Mouse (Mus musculus) C2C12 (cell line): ENCODE measurements at regions not wholly inside any gene's neighbourhood (a gene's known extent, or its start where the extent isn't known, plus 50 kb on each side); places are given as distances from the start of the nearest gene placed in this dataset.

Experiments
- H3K27me3 ChIP-seq: one replicate; pipeline ENCODE4 v1.6.1; 2011; ENCODE audit not compliant: control insufficient read depth, insufficient read depth, insufficient read length
- H3K36me3 ChIP-seq: one replicate; pipeline ENCODE4 v1.6.1; 2011; ENCODE audit not compliant: control insufficient read depth, insufficient read depth
- H3K4me3 ChIP-seq: one replicate; pipeline ENCODE4 v1.5.1; 2011; ENCODE audit warnings: mild to moderate bottlenecking, control low read depth; ENCODE audit not compliant: poor library complexity, insufficient read depth, severe bottlenecking
- H3K79me2 ChIP-seq: one replicate; pipeline ENCODE4 v1.6.1; 2011; ENCODE audit not compliant: control insufficient read depth, insufficient read depth
- H3K79me3 ChIP-seq: one replicate; pipeline ENCODE4 v1.6.1; 2011; ENCODE audit warnings: low read depth, control low read depth
- H3ac ChIP-seq: one replicate; pipeline ENCODE3; 2011; ENCODE audit warnings: low read depth; ENCODE audit not compliant: control insufficient read depth, insufficient read length
- CEBPB ChIP-seq: IDR thresholded peaks from one replicate; pipeline ENCODE4 v1.6.1; 2011; ENCODE audit warnings: low read depth, mild to moderate bottlenecking, control low read depth, moderate library complexity
- CTCF ChIP-seq: IDR thresholded peaks from one replicate; pipeline ENCODE4 v1.5.1; 2011; ENCODE audit not compliant: control insufficient read depth, insufficient read depth, insufficient read length
- FOSL1 ChIP-seq: IDR thresholded peaks from one replicate; pipeline ENCODE4 v1.8.0; 2011; ENCODE audit warnings: mild to moderate bottlenecking, low read length; ENCODE audit not compliant: poor library complexity, insufficient read depth, severe bottlenecking
- MAX ChIP-seq: IDR thresholded peaks from one replicate; pipeline ENCODE4 v1.6.1; 2011; ENCODE audit warnings: mild to moderate bottlenecking, control low read depth
- MYOD1 ChIP-seq: IDR thresholded peaks from one replicate; pipeline ENCODE4 v1.6.1; 2011; ENCODE audit warnings: low read depth; ENCODE audit not compliant: control insufficient read depth, insufficient read length
- MYOG ChIP-seq: IDR thresholded peaks from one replicate; pipeline ENCODE4 v1.6.1; 2011; ENCODE audit not compliant: control insufficient read depth, insufficient read length; ENCODE audit errors: extremely low read depth
- USF1 ChIP-seq: IDR thresholded peaks from one replicate; pipeline ENCODE4 v1.6.1; 2011; ENCODE audit warnings: low read depth, mild to moderate bottlenecking, control low read depth, moderate library complexity

- no peaks in the 10 kb centered on the region for H3K36me3 ChIP-seq
- no peaks in the 10 kb centered on the region for H3K27me3 ChIP-seq
- no peaks in the 10 kb centered on the region for H3K79me3 ChIP-seq
- H3K4me3 ChIP-seq = no peak overlapping the region
- no peak overlapping the region for H3ac ChIP-seq
- no peaks in the 10 kb centered on the region for H3K79me2 ChIP-seq
- TF ChIP-seq USF1 = no peak
- TF ChIP-seq CTCF = no peak
Measured at GRCm38 (mm10) chr7:70699391-70699790, 332.9 kb upstream of the Nr2f2 start.

GRCm38 (mm10) chr7:70698986-70699385, 332.5 kb upstream of the Nr2f2 start:
- no peaks in the 10 kb centered on the region for H3K79me3 ChIP-seq
- no peak overlapping the region for H3ac ChIP-seq
- no peaks in the 10 kb centered on the region for H3K79me2 ChIP-seq
- no peaks in the 10 kb centered on the region for H3K36me3 ChIP-seq
- H3K27me3 ChIP-seq = no peaks in the 10 kb centered on the region
- TF ChIP-seq USF1 (no peak), CTCF (no peak), CEBPB (no peak), FOSL1 (no peak), MYOG (no peak)
- no peak overlapping the region for H3K4me3 ChIP-seq

GRCm38 (mm10) chr7:70692160-70692559, 325.6 kb upstream of the Nr2f2 start:
- Histone ChIP-seq H3ac (no peak overlapping the region), H3K79me2 (no peaks in the 10 kb centered on the region), H3K79me3 (no peaks in the 10 kb centered on the region), H3K4me3 (no peak overlapping the region), H3K27me3 (no peaks in the 10 kb centered on the region), H3K36me3 (no peaks in the 10 kb centered on the region)
- TF ChIP-seq MYOG (no peak), CEBPB (no peak), CTCF (no peak), USF1 (no peak), MAX (no peak), MYOD1 (no peak), FOSL1 (no peak)

- Histone ChIP-seq H3K4me3 (no peak overlapping the region), H3K27me3 (no peaks in the 10 kb centered on the region)
- TF ChIP-seq MAX = no peak
- TF ChIP-seq USF1 = no peak
- no peak for TF ChIP-seq CEBPB
- TF ChIP-seq MYOD1 = no peak
- no peak for TF ChIP-seq CTCF
- TF ChIP-seq FOSL1 = no peak
- no peak for TF ChIP-seq MYOG
Measured at GRCm38 (mm10) chr7:70690845-70691244, 324.3 kb upstream of the Nr2f2 start.

GRCm38 (mm10) chr7:70669065-70669464, 302.5 kb upstream of the Nr2f2 start:
- Histone ChIP-seq H3K79me3 (no peaks in the 10 kb centered on the region), H3ac (no peak overlapping the region), H3K36me3 (no peaks in the 10 kb centered on the region), H3K79me2 (no peaks in the 10 kb centered on the region), H3K4me3 (no peak overlapping the region), H3K27me3 (no peaks in the 10 kb centered on the region)
- no peak for TF ChIP-seq USF1
- TF ChIP-seq FOSL1 = no peak
- TF ChIP-seq MYOD1 = no peak
- no peak for TF ChIP-seq MYOG
- TF ChIP-seq CEBPB = no peak
- TF ChIP-seq CTCF = no peak
- TF ChIP-seq MAX = no peak

More at GRCm38 (mm10) chr7:70690845-70691244, 324.3 kb upstream of the Nr2f2 start:
- Histone ChIP-seq H3K79me2 (no peaks in the 10 kb centered on the region), H3K79me3 (no peaks in the 10 kb centered on the region), H3K36me3 (no peaks in the 10 kb centered on the region), H3ac (no peak overlapping the region)

- Histone ChIP-seq H3K27me3 (no peaks in the 10 kb centered on the region), H3K79me2 (no peaks in the 10 kb centered on the region), H3K36me3 (no peaks in the 10 kb centered on the region), H3K79me3 (no peaks in the 10 kb centered on the region), H3ac (no peak overlapping the region), H3K4me3 (no peak overlapping the region)
- TF ChIP-seq MAX (no peak), FOSL1 (no peak), MYOD1 (no peak), CEBPB (no peak), MYOG (no peak)
Measured at GRCm38 (mm10) chr7:70660162-70660561, 293.6 kb upstream of the Nr2f2 start.
